In the genomic region with DNA sequence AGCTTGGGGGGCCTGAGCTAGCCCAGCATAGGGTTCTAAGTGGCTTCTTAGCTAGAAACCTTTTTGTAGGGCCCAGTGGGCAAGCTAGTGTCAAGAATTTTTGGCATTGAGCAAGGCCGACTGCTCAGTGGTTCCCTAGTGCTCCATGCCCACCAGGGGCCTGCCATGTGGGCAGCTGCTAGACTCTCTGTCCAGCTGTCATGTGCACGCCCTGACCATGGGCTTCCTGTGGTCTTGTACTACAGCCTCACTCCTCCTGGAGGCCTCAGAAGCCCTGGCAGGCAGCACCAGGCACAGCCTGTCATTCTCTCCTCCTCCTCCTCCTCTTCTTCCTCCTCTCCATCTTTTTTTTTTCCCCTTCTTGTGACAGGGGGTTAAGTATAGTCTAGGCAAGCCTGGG, we compare ENCODE assay signal across 19 mouse cellular contexts. TPM values are rescaled to one million over a fixed set of nuclear protein-coding genes. Genes with fewer than 3 reads are reported as not detected.
DNase-seq lines count a peak whose midpoint lies in the region; ATAC-seq lines count a peak whose summit lies in the region.
"Had no signal": no experiment of that assay in that cellular context is flagged by ENCODE, and none has a peak within 500 bp of the region (broad histone marks: within the 10 kb centered on the region; RNA-seq: fewer than 3 reads in every experiment).

No protein-coding gene starts in this region.

- no peak overlapping the region for H3K4me3 ChIP-seq in embryonic facial prominence, embryonic 13.5 days
- no peak overlapping the region for H3K4me3 ChIP-seq in embryonic facial prominence, embryonic 10.5 days
- no peak overlapping the region for H3K4me3 ChIP-seq in heart, embryonic 12.5 days
- H3K4me3 ChIP-seq in midbrain, embryonic 11.5 days (ENCODE audit: low read depth, low read length) = no peak overlapping the region
- no peak overlapping the region for H3K4me3 ChIP-seq in midbrain, embryonic 10.5 days
- H3K4me3 ChIP-seq: forebrain, embryonic 13.5 days; forebrain, embryonic 15.5 days had no signal

- H3K27ac ChIP-seq in embryonic facial prominence, embryonic 13.5 days = no peak overlapping the region
- H3K27ac ChIP-seq in embryonic facial prominence, embryonic 10.5 days (replicated peaks) = no peak overlapping the region
- no peak overlapping the region for H3K27ac ChIP-seq in heart, embryonic 12.5 days (ENCODE audit: poor library complexity, severe bottlenecking)
- no peak overlapping the region for H3K27ac ChIP-seq in midbrain, embryonic 11.5 days (ENCODE audit: low read depth, low read length)
- no peak overlapping the region for H3K27ac ChIP-seq in midbrain, embryonic 10.5 days (replicated peaks)
- H3K27ac ChIP-seq: forebrain, embryonic 13.5 days; forebrain, embryonic 15.5 days had no signal

- peaks cover 15% of the 10 kb centered on the region for H3K4me1 ChIP-seq in embryonic facial prominence, embryonic 13.5 days
- peaks cover 12% of the 10 kb centered on the region for H3K4me1 ChIP-seq in embryonic facial prominence, embryonic 10.5 days
- H3K4me1 ChIP-seq in heart, embryonic 12.5 days (replicated peaks) = peaks cover 10% of the 10 kb centered on the region
- H3K4me1 ChIP-seq in midbrain, embryonic 11.5 days (ENCODE audit: control insufficient read depth, insufficient read depth, low read length) = no peaks in the 10 kb centered on the region; the same call in 1 of the 2 replicates
- peaks cover 8% of the 10 kb centered on the region for H3K4me1 ChIP-seq in midbrain, embryonic 10.5 days
- H3K4me1 ChIP-seq: forebrain, embryonic 15.5 days had no signal

- no peak for ATAC-seq in embryonic facial prominence, embryonic 13.5 days (ENCODE audit: insufficient number of reproducible peaks, insufficient read depth, low FRiP score, low TSS enrichment, low read depth)
- ATAC-seq in heart, embryonic 12.5 days (ENCODE audit: insufficient number of reproducible peaks, low FRiP score) = no peak
- no peak for ATAC-seq in midbrain, embryonic 11.5 days (ENCODE audit: low FRiP score)
- ATAC-seq: forebrain, embryonic 13.5 days; forebrain, embryonic 15.5 days had no signal

- H3K27me3 ChIP-seq in embryonic facial prominence, embryonic 13.5 days = no peaks in the 10 kb centered on the region
- no peaks in the 10 kb centered on the region for H3K27me3 ChIP-seq in embryonic facial prominence, embryonic 10.5 days (replicated peaks; ENCODE audit: low read depth, poor library complexity, severe bottlenecking)
- H3K27me3 ChIP-seq in heart, embryonic 12.5 days (replicated peaks) = no peaks in the 10 kb centered on the region
- no peaks in the 10 kb centered on the region for H3K27me3 ChIP-seq in midbrain, embryonic 11.5 days (ENCODE audit: control insufficient read depth, insufficient read depth, low read length)
- no peaks in the 10 kb centered on the region for H3K27me3 ChIP-seq in midbrain, embryonic 10.5 days (ENCODE audit: low read depth, poor library complexity, severe bottlenecking)
- H3K27me3 ChIP-seq: forebrain, embryonic 13.5 days; forebrain, embryonic 15.5 days had no signal

- H3K4me2 ChIP-seq in embryonic facial prominence, embryonic 13.5 days = no peak overlapping the region
- H3K4me2 ChIP-seq in heart, embryonic 12.5 days = no peak overlapping the region
- no peak overlapping the region for H3K4me2 ChIP-seq in midbrain, embryonic 11.5 days
- H3K4me2 ChIP-seq: forebrain, embryonic 13.5 days; forebrain, embryonic 15.5 days had no signal

- peaks cover 29% of the 10 kb centered on the region for H3K36me3 ChIP-seq in embryonic facial prominence, embryonic 13.5 days
- H3K36me3 ChIP-seq in embryonic facial prominence, embryonic 10.5 days (replicated peaks) = peaks cover 22% of the 10 kb centered on the region
- peaks cover 10% of the 10 kb centered on the region for H3K36me3 ChIP-seq in heart, embryonic 12.5 days
- no peaks in the 10 kb centered on the region for H3K36me3 ChIP-seq in midbrain, embryonic 11.5 days (ENCODE audit: control insufficient read depth, insufficient read depth, low read length)
- peaks cover 23% of the 10 kb centered on the region for H3K36me3 ChIP-seq in midbrain, embryonic 10.5 days
- H3K36me3 ChIP-seq: forebrain, embryonic 15.5 days had no signal

- no peak for DNase-seq in embryonic facial prominence, embryonic 10.5 days (ENCODE audit: low spot score)
- DNase-seq in heart, adult 18-20 months = no peak
- DNase-seq in midbrain, embryonic 11.5 days (ENCODE audit: low spot score, missing footprints) = peak; percentile 61
- DNase-seq in midbrain, embryonic 10.5 days (ENCODE audit: low spot score) = no peak
- no peak for DNase-seq in adrenal gland, postnatal 36 days
- DNase-seq: adrenal gland, postnatal 25 days; cerebellum, adult 11-12 months; cerebellum, adult 9-11 months; forebrain, postnatal 0 days had no signal

- H3K9ac ChIP-seq in embryonic facial prominence, embryonic 13.5 days = 0 out of 2 replicates have a peak overlapping the region, but pooled peaks have one; percentile 32
- H3K9ac ChIP-seq in heart, embryonic 12.5 days = 0 out of 2 replicates have a peak overlapping the region, but pooled peaks have one; percentile 11
- no peak overlapping the region for H3K9ac ChIP-seq in midbrain, embryonic 11.5 days (ENCODE audit: low read length)
- H3K9ac ChIP-seq: forebrain, embryonic 13.5 days; forebrain, embryonic 15.5 days; forebrain, postnatal 0 days had no signal

- 77% methylated on average over 2 of the region's 2 CpGs for WGBS in embryonic facial prominence, embryonic 13.5 days
- 78% methylated on average over 2 of the region's 2 CpGs for WGBS in embryonic facial prominence, embryonic 10.5 days
- WGBS in heart, embryonic 12.5 days = 61% methylated on average over 2 of the region's 2 CpGs
- WGBS in midbrain, embryonic 11.5 days = 81% methylated on average over 2 of the region's 2 CpGs
- 83% methylated on average over 2 of the region's 2 CpGs for WGBS in midbrain, embryonic 10.5 days

- no peaks in the 10 kb centered on the region for H3K9me3 ChIP-seq in embryonic facial prominence, embryonic 13.5 days
- 0 out of 2 replicates have a peak, but pooled peaks cover 3% of the 10 kb centered on the region for H3K9me3 ChIP-seq in embryonic facial prominence, embryonic 10.5 days
- H3K9me3 ChIP-seq in heart, embryonic 12.5 days (replicated peaks) = no peaks in the 10 kb centered on the region
- H3K9me3 ChIP-seq in midbrain, embryonic 11.5 days (ENCODE audit: control insufficient read depth, low read length) = no peaks in the 10 kb centered on the region
- no peaks in the 10 kb centered on the region for H3K9me3 ChIP-seq in midbrain, embryonic 10.5 days (replicated peaks)
- H3K9me3 ChIP-seq: forebrain, embryonic 13.5 days; forebrain, embryonic 15.5 days had no signal

RNA-seq across cellular contexts. Expression of gene Cnnm3, which starts 14.4 kb away (rescaled TPM):
- 3.4 and 3.8 TPM in 2 replicates for polyA plus RNA-seq in embryonic facial prominence, embryonic 13.5 days (2015; fragmentation: Nextera tagmentation; extraction: Ambion mirVana)
- 3.5 and 3.6 TPM in 2 replicates for polyA plus RNA-seq in embryonic facial prominence, embryonic 10.5 days (2016; fragmentation: Nextera tagmentation; extraction: Ambion mirVana)
- polyA plus RNA-seq in heart, embryonic 12.5 days (2016; fragmentation: Nextera tagmentation; extraction: Ambion mirVana) = 2.2 and 3.4 TPM in 2 replicates
- total RNA-seq in heart, adult 18-20 months (2021) = 10 to 100 TPM; 13.1 to 16.6 TPM
- polyA plus RNA-seq in midbrain, embryonic 11.5 days (2014; fragmentation: Nextera tagmentation; extraction: Ambion mirVana) = 3.7 and 4.3 TPM in 2 replicates
- 2.6 and 3.1 TPM in 2 replicates for polyA plus RNA-seq in midbrain, embryonic 10.5 days (2016; fragmentation: Nextera tagmentation; extraction: Ambion mirVana)
- 10 to 100 TPM; 21.5 to 34.2 TPM for total RNA-seq in adrenal gland, postnatal 36 days (2021)

RNA-seq across cellular contexts. Expression of gene Cnnm4, which starts 25.9 kb away (rescaled TPM):
- polyA plus RNA-seq in embryonic facial prominence, embryonic 13.5 days (2015; fragmentation: Nextera tagmentation; extraction: Ambion mirVana) = 15.6 and 16.2 TPM in 2 replicates
- polyA plus RNA-seq in embryonic facial prominence, embryonic 10.5 days (2016; fragmentation: Nextera tagmentation; extraction: Ambion mirVana) = 16.2 and 16.4 TPM in 2 replicates
- 6.2 and 7.3 TPM in 2 replicates for polyA plus RNA-seq in heart, embryonic 12.5 days (2016; fragmentation: Nextera tagmentation; extraction: Ambion mirVana)
- total RNA-seq in heart, adult 18-20 months (2021) = 1 to 10 TPM; 3.8 to 4.3 TPM
- 9.6 and 11.6 TPM in 2 replicates for polyA plus RNA-seq in midbrain, embryonic 11.5 days (2014; fragmentation: Nextera tagmentation; extraction: Ambion mirVana)
- 15.5 and 15.6 TPM in 2 replicates for polyA plus RNA-seq in midbrain, embryonic 10.5 days (2016; fragmentation: Nextera tagmentation; extraction: Ambion mirVana)
- 1 to 10 TPM; 3.9 to 4.9 TPM for total RNA-seq in adrenal gland, postnatal 36 days (2021)

RNA-seq across cellular contexts. Expression of gene Ankrd23, which starts 39.4 kb away (rescaled TPM):
- 23.7 and 24.1 TPM in 2 replicates for polyA plus RNA-seq in embryonic facial prominence, embryonic 13.5 days (2015; fragmentation: Nextera tagmentation; extraction: Ambion mirVana)
- 15.5 and 16.6 TPM in 2 replicates for polyA plus RNA-seq in embryonic facial prominence, embryonic 10.5 days (2016; fragmentation: Nextera tagmentation; extraction: Ambion mirVana)
- 14.9 and 16.8 TPM in 2 replicates for polyA plus RNA-seq in heart, embryonic 12.5 days (2016; fragmentation: Nextera tagmentation; extraction: Ambion mirVana)
- total RNA-seq in heart, adult 18-20 months (2021) = 100 to 1,000 TPM; 315 to 408 TPM
- polyA plus RNA-seq in midbrain, embryonic 11.5 days (2014; fragmentation: Nextera tagmentation; extraction: Ambion mirVana) = 6.0 TPM in 2 replicates
- 16.3 and 17.4 TPM in 2 replicates for polyA plus RNA-seq in midbrain, embryonic 10.5 days (2016; fragmentation: Nextera tagmentation; extraction: Ambion mirVana)
- 1 to 10 TPM; 6.4 to 8.1 TPM for total RNA-seq in adrenal gland, postnatal 36 days (2021)

RNA-seq across cellular contexts. Expression of gene Gm42417, which starts 41.9 kb away (rescaled TPM):
- not detected in 2 replicates for polyA plus RNA-seq in embryonic facial prominence, embryonic 13.5 days (2015; fragmentation: Nextera tagmentation; extraction: Ambion mirVana)
- polyA plus RNA-seq in embryonic facial prominence, embryonic 10.5 days (2016; fragmentation: Nextera tagmentation; extraction: Ambion mirVana) = 0.54 TPM in 1 of 2 replicates, not detected in the other
- polyA plus RNA-seq in heart, embryonic 12.5 days (2016; fragmentation: Nextera tagmentation; extraction: Ambion mirVana) = 0.40 TPM in 1 of 2 replicates, not detected in the other
- 100 to 1,000 TPM; 174 to 267 TPM for total RNA-seq in heart, adult 18-20 months (2021)
- polyA plus RNA-seq in midbrain, embryonic 11.5 days (2014; fragmentation: Nextera tagmentation; extraction: Ambion mirVana) = not detected in 2 replicates
- 0.69 TPM in 1 of 2 replicates, not detected in the other for polyA plus RNA-seq in midbrain, embryonic 10.5 days (2016; fragmentation: Nextera tagmentation; extraction: Ambion mirVana)
- total RNA-seq in adrenal gland, postnatal 36 days (2021) = under 1 TPM in 1 of 2 experiments, not detected in 1; 0.49 TPM
- total RNA-seq: adrenal gland, adult 2 months; adrenal gland, postnatal 25 days; ES-E14; MEL had no signal
- polyA plus RNA-seq: adrenal gland, adult 2 months; embryonic facial prominence, embryonic 11.5 days; embryonic facial prominence, embryonic 14.5 days; forebrain, embryonic 11.5 days; forebrain, embryonic 15.5 days had no signal

RNA-seq across cellular contexts. Expression of gene Ankrd39, which starts 49.9 kb away (rescaled TPM):
- polyA plus RNA-seq in embryonic facial prominence, embryonic 13.5 days (2015; fragmentation: Nextera tagmentation; extraction: Ambion mirVana) = 27.3 and 28.6 TPM in 2 replicates
- 18.9 and 20.3 TPM in 2 replicates for polyA plus RNA-seq in embryonic facial prominence, embryonic 10.5 days (2016; fragmentation: Nextera tagmentation; extraction: Ambion mirVana)
- 23.1 and 24.4 TPM in 2 replicates for polyA plus RNA-seq in heart, embryonic 12.5 days (2016; fragmentation: Nextera tagmentation; extraction: Ambion mirVana)
- 1 to 10 TPM; 5.8 to 6.2 TPM for total RNA-seq in heart, adult 18-20 months (2021)
- polyA plus RNA-seq in midbrain, embryonic 11.5 days (2014; fragmentation: Nextera tagmentation; extraction: Ambion mirVana) = 12.3 and 14.0 TPM in 2 replicates
- polyA plus RNA-seq in midbrain, embryonic 10.5 days (2016; fragmentation: Nextera tagmentation; extraction: Ambion mirVana) = 17.8 and 21.2 TPM in 2 replicates
- total RNA-seq in adrenal gland, postnatal 36 days (2021) = 10 to 100 TPM; 11.3 to 12.6 TPM
